Mouse (Mus musculus): ENCODE data around the gene Ttc17. TPM values are rescaled to one million over a fixed set of nuclear protein-coding genes. Genes with fewer than 3 reads are reported as not detected.
A peak's percentile ranks its signal among the peaks of the same experiment; 100 is the strongest.

Ttc17 gene
- polyA plus RNA-seq, 1 experiment from 2014 or later = 15.6 TPM

DNA sequence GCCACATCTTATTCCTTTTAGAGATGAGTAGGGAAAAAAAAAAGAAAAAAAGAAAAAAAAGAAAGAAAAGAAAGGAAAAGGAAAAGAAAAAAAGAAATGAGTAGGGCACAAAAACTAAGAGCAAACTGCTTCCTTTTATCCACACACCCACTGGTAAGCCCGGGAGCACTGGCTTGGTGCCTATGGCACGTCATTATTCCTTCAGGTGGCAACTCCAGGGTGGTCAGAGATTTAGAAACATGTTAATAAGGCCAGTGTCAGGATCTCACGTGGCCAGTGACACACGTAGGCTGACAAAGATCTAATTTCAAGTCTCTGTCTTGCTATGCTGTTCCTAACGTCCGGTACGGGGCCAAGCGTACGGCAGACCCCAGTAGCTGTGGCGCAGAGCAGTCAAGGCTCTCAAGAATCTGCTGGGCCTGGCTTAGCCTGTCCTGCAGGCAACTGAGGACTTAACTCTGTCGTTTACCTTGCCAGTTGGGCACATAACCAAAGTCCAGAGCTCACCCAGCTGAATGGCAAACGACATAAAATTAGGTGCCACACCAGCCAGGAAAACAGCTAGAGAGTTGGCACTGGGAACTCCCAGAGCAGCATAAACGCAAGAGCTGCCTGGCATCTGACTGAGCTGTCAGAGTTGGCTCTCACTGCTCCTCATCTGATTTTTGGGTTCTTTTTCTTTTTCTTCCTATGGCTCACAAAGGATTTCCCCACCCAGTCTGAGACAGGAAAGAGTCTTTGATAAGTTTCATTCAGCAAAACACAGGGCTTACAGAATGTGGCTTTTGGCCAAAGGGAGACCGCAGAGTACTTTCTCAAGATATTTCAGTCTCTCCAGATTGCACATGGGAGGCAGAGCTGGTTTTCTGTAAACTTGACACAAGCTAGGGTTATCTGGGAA, 72.4 kb downstream of the Ttc17 start:
- no peak overlapping the region for H3K4me2 ChIP-seq
- no peak for ATAC-seq (replicated peaks; ENCODE audit: low FRiP score)
- no peaks in the 10 kb centered on the region for H3K27me3 ChIP-seq
- no peaks in the 10 kb centered on the region for H3K9me3 ChIP-seq (replicated peaks)
- H3K36me3 ChIP-seq = peaks cover 58% of the 10 kb centered on the region
- WGBS = 86% methylated on average over 14 of the region's 14 CpGs
- no peak overlapping the region for H3K4me3 ChIP-seq (replicated peaks)
- no peak overlapping the region for H3K9ac ChIP-seq
- H3K27ac ChIP-seq = no peak overlapping the region
- H3K4me1 ChIP-seq = no peaks in the 10 kb centered on the region

DNA sequence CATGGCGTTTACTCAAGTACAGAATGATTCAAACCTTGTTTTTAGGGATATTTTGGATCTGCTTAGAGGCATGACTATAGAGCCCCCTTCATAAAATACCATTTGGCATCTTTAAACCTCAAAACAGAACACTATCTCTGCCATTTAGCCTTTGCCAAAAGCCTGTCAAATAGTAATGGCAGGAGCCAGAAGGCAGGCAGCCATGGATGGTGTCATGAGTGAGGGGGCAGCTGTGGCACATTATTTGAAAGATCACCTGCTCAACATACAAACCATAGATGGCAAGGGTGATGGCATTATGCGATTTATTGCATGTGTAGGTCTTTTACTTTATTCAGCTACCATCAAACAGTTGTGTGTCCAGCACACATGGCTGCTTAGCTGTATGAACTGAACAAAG, 73.4 kb downstream of the Ttc17 start:
- H3K4me2 ChIP-seq = no peak overlapping the region
- 93% methylated on average over 2 of the region's 2 CpGs for WGBS
- H3K27ac ChIP-seq = no peak overlapping the region
- H3K4me1 ChIP-seq = no peaks in the 10 kb centered on the region
- H3K9me3 ChIP-seq (replicated peaks) = no peaks in the 10 kb centered on the region
- H3K36me3 ChIP-seq = peaks cover 62% of the 10 kb centered on the region
- H3K27me3 ChIP-seq = no peaks in the 10 kb centered on the region
- no peak overlapping the region for H3K9ac ChIP-seq
- no peak overlapping the region for H3K4me3 ChIP-seq (replicated peaks)
- no peak for ATAC-seq (replicated peaks; ENCODE audit: low FRiP score)

DNA sequence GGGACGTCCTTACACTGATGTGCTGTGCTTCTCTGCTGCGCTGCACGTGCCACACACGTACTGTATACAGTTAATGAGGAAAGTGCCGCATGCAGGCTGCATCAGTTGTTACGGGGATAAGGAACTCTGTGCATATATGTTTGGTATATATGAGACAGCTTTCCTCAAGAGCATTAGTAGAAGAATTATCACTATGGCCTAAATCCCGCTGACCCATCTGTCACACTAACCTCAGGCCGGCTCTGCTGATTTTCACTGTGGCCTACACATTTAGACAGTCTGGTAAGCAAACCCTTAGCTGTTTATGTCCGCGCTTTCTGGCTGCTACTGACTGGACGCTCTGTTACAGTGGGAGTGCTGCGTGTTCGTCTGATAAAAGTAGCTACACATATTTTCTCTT, 77.2 kb downstream of the Ttc17 start:
- no peak overlapping the region for H3K9ac ChIP-seq
- no peak overlapping the region for H3K4me3 ChIP-seq (replicated peaks)
- 95% methylated on average over 13 of the region's 13 CpGs for WGBS
- no peak overlapping the region for H3K4me2 ChIP-seq
- no peaks in the 10 kb centered on the region for H3K9me3 ChIP-seq (replicated peaks)
- peaks cover 82% of the 10 kb centered on the region for H3K36me3 ChIP-seq
- no peaks in the 10 kb centered on the region for H3K4me1 ChIP-seq
- H3K27me3 ChIP-seq = no peaks in the 10 kb centered on the region
- no peak for ATAC-seq (replicated peaks; ENCODE audit: low FRiP score)
- no peak overlapping the region for H3K27ac ChIP-seq

DNA sequence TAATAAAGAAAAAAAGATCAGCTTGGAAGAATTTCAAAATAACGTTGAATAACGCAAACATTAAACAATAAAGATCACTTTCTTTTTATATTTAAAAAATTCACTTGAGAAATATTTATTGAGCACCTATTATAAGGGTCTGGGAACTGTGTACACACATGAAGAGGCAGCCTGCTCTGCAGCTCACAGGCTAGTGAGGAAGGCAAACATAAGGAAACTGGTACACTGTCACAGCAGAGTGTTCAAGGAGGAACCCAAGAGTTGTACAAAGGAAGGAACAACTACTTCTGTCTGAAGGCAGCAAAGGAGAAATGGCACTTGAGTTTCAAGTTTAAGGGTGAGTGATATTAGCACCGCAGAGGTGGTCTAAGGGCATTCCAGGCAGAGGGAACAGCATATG, 78.7 kb downstream of the Ttc17 start:
- Histone ChIP-seq H3K9ac (no peak overlapping the region), H3K4me1 (no peaks in the 10 kb centered on the region), H3K4me3 (replicated peaks) (no peak overlapping the region), H3K4me2 (no peak overlapping the region), H3K27me3 (no peaks in the 10 kb centered on the region), H3K27ac (no peak overlapping the region), H3K9me3 (replicated peaks) (no peaks in the 10 kb centered on the region), H3K36me3 (peaks cover 92% of the 10 kb centered on the region)
- ATAC-seq (replicated peaks; ENCODE audit: low FRiP score) = no peak
- 98% methylated on average over 3 of the region's 3 CpGs for WGBS

DNA sequence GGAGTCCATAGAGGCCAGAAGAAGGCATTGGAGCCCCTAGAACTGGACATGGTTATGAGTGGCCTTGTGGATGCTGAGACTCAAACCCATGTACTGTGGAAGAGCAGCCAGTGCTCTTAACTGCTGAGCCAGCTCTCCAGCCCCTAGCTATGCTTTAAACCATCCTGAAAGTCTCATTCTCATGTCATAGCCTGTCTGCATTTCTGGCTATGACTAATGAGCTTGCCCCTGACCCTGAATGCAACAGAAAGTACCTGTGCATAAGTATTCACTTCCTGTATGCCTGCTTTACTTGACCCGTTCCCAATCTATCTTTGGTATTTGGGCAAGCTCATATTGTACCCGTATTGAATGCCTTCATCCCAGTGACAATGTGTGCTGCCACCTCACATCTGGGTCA, 86.7 kb downstream of the Ttc17 start:
- no peak for ATAC-seq (replicated peaks; ENCODE audit: low FRiP score)
- Histone ChIP-seq H3K9me3 (replicated peaks) (no peaks in the 10 kb centered on the region), H3K27me3 (no peaks in the 10 kb centered on the region), H3K4me2 (no peak overlapping the region), H3K36me3 (peaks cover 81% of the 10 kb centered on the region), H3K27ac (no peak overlapping the region), H3K9ac (no peak overlapping the region), H3K4me3 (replicated peaks) (no peak overlapping the region), H3K4me1 (no peaks in the 10 kb centered on the region)
- WGBS = 94% methylated on average over 2 of the region's 2 CpGs

DNA sequence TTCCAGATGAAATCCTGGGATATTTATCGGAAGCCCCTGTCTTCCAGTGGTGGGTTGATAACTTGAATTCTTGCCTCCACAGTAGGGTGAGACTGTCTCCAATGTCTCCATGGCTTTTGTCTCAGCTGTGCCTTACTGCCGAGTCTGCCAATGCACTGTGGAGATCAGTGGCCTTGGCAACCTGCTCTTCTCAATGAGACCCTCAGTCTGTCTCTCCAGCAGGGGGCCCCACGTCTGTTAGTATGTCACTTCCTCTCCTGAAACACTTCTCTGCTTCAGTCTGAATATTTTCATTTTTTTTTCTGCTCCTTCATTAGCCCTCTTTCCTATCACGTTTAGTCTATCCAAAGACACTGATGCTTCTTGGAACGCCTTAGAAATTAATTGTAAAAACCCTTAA, 90.0 kb downstream of the Ttc17 start:
- Histone ChIP-seq H3K36me3 (peaks cover 69% of the 10 kb centered on the region), H3K9ac (no peak overlapping the region), H3K27me3 (no peaks in the 10 kb centered on the region), H3K9me3 (replicated peaks) (no peaks in the 10 kb centered on the region), H3K27ac (no peak overlapping the region), H3K4me2 (no peak overlapping the region), H3K4me1 (no peaks in the 10 kb centered on the region), H3K4me3 (replicated peaks) (no peak overlapping the region)
- no peak for ATAC-seq (replicated peaks; ENCODE audit: low FRiP score)
- WGBS = 73% methylated on average over 5 of the region's 5 CpGs

DNA sequence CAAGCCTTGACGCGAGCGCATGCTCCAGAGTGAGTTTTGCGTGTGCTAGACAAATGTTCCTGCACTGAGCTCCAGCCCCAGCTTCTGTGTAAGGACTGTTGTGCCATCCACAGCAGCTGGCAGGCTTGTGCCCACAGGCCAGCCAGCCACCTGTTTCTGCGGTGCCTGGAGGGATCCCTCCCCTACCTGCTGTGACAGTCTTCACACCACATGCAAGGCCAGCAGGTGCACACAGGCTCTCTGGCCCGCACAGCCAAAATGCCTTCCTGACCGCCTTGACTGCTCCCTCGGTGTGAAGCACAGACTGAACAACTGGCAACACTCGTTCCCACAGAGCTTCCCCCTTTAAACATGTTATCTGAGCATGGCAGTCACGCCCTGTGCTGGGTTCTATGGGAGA, 102.5 kb downstream of the Ttc17 start:
- no peak overlapping the region for H3K27ac ChIP-seq
- H3K4me2 ChIP-seq = no peak overlapping the region
- no peak overlapping the region for H3K4me3 ChIP-seq (replicated peaks)
- 0 out of 2 replicates have a peak, but pooled peaks cover 5% of the 10 kb centered on the region for H3K9me3 ChIP-seq (replicated peaks)
- H3K36me3 ChIP-seq = peaks cover 62% of the 10 kb centered on the region
- no peaks in the 10 kb centered on the region for H3K27me3 ChIP-seq
- ATAC-seq (replicated peaks; ENCODE audit: low FRiP score) = no peak
- no peak overlapping the region for H3K9ac ChIP-seq
- 96% methylated on average over 10 of the region's 10 CpGs for WGBS
- H3K4me1 ChIP-seq = no peaks in the 10 kb centered on the region

DNA sequence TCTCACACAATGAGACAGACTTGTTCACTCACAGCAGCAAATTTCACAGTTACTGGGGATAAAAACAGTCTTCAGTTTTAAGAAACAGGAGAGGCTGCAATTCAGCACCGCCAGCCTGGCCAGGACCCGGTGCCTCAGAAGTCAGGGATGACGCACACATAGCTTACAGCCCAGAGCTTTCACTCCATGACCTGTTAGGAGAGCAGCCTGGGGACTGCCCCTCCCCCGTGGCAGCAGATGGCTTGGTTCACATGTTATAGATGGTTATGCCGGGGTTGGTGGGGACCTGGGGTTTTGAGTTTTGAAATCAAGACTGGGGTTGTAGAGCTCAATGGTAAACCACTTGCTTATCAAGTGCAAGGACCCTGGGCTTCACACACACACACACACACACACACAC, 104.1 kb downstream of the Ttc17 start:
- no peak overlapping the region for H3K9ac ChIP-seq
- ATAC-seq (replicated peaks; ENCODE audit: low FRiP score) = no peak
- WGBS = 66% methylated on average over 5 of the region's 5 CpGs

DNA sequence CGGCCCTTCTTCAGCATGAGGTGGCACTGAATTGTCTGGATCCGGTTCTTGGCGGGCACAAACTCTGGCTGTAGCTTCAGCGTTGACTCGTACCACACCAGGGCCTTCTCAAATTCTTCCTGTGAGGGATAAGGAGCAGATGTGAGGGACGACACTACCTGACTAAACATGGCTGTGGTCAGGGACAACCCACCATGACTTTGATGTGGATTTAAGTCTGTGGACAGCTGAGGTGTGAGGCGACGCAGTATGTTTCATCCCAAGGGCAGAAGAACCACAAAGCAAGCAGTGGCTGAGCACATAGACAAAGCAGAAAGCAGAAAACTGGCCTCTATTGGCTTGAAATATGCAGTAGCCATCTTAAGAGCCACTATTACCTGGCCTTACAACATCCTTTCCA, 104.7 kb downstream of the Ttc17 start:
- Histone ChIP-seq H3K27me3 (no peaks in the 10 kb centered on the region), H3K9ac (no peak overlapping the region), H3K4me1 (no peaks in the 10 kb centered on the region), H3K27ac (no peak overlapping the region), H3K4me2 (no peak overlapping the region), H3K36me3 (peaks cover 62% of the 10 kb centered on the region), H3K9me3 (replicated peaks) (0 out of 2 replicates have a peak, but pooled peaks cover 5% of the 10 kb centered on the region), H3K4me3 (replicated peaks) (no peak overlapping the region)
- no peak for ATAC-seq (replicated peaks; ENCODE audit: low FRiP score)
- 84% methylated on average over 8 of the region's 8 CpGs for WGBS

More for the DNA sequence above, 104.1 kb downstream of the Ttc17 start:
- peaks cover 62% of the 10 kb centered on the region for H3K36me3 ChIP-seq
- H3K27ac ChIP-seq = no peak overlapping the region
- H3K4me2 ChIP-seq = no peak overlapping the region
- no peaks in the 10 kb centered on the region for H3K4me1 ChIP-seq
- H3K27me3 ChIP-seq = no peaks in the 10 kb centered on the region
- H3K4me3 ChIP-seq (replicated peaks) = no peak overlapping the region
- H3K9me3 ChIP-seq (replicated peaks) = 0 out of 2 replicates have a peak, but pooled peaks cover 5% of the 10 kb centered on the region

DNA sequence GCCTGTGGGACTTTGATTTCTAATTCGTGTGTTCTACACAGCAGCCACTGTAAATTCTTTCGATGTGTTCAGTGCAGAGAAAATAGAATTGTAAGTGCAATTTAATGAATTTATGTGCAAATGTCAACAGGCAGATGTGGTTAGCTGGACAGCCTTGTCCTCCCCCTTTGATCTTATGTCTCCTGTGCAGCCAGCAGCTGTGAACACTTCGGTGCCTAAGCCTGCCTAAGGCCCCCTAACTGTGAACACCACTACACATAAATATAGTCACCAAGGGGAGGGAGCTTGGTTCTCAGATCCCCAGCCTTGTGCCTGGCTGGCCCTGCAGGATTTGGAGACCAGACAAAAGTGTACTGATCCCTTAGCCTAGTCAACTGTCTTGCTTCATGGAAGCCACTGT, 109.0 kb downstream of the Ttc17 start:
- no peak for ATAC-seq (replicated peaks; ENCODE audit: low FRiP score)
- peaks cover 30% of the 10 kb centered on the region for H3K36me3 ChIP-seq

DNA sequence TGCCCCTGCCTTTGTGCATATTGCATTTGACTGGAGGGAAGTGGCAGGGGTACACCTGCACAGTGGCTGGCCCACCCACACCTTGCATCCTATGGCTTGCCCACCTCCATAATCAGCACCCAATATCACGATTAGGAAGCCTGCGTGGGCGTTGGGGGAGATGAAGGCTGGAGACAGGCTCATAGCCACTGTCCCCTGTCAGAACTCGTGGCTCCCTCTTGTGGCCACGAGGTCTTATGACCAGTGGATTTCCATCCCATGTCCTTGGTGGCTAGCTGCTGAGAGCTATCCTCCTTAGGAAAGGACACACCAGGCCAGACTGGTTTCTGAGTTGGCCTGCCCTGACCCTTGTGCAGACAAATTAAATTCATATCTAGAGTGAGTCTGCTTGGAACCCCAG, 116.0 kb downstream of the Ttc17 start:
- no peak overlapping the region for H3K27ac ChIP-seq
- peaks cover 17% of the 10 kb centered on the region for H3K27me3 ChIP-seq
- no peaks in the 10 kb centered on the region for H3K9me3 ChIP-seq (replicated peaks)
- peaks cover 8% of the 10 kb centered on the region for H3K4me1 ChIP-seq
- 2% methylated on average over 5 of the region's 5 CpGs for WGBS
- H3K4me3 ChIP-seq (replicated peaks) = no peak overlapping the region
- no peaks in the 10 kb centered on the region for H3K36me3 ChIP-seq
- H3K4me2 ChIP-seq = no peak overlapping the region
- no peak overlapping the region for H3K9ac ChIP-seq
- ATAC-seq (replicated peaks; ENCODE audit: low FRiP score) = peak; percentile 60; the same call in 1 of the 2 replicates

More for the DNA sequence above, 109.0 kb downstream of the Ttc17 start:
- H3K27ac ChIP-seq = no peak overlapping the region
- 30% methylated on average over 3 of the region's 3 CpGs for WGBS
- no peak overlapping the region for H3K4me3 ChIP-seq (replicated peaks)
- no peak overlapping the region for H3K9ac ChIP-seq
- H3K4me1 ChIP-seq = no peaks in the 10 kb centered on the region
- H3K4me2 ChIP-seq = no peak overlapping the region
- 0 out of 2 replicates have a peak, but pooled peaks cover 5% of the 10 kb centered on the region for H3K9me3 ChIP-seq (replicated peaks)
- H3K27me3 ChIP-seq = no peaks in the 10 kb centered on the region

DNA sequence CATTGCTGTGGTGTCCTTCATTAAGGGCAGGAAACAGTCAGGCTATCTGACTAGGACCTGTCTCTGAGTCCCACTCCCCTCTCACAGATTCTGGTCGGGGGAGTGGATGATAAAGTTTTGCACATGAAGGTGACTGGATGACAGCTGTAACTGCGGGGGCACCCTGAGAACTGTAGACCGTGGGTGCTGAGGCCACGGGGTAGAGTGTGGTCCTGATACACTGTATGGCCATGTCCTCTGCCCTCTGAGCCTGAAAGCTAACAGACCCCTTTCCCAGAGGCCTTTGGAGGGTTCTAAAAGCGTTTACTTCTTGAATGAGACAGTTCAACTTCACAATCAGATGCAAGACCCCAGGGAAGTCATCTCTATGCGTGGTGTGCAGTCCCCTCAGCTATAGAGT, 116.8 kb downstream of the Ttc17 start:
- 64% methylated on average over 6 of the region's 6 CpGs for WGBS
- H3K27ac ChIP-seq = no peak overlapping the region
- no peak overlapping the region for H3K4me2 ChIP-seq

More for the DNA sequence above, 116.8 kb downstream of the Ttc17 start:
- Histone ChIP-seq H3K9me3 (replicated peaks) (no peaks in the 10 kb centered on the region), H3K27me3 (peaks cover 17% of the 10 kb centered on the region), H3K36me3 (no peaks in the 10 kb centered on the region), H3K4me3 (replicated peaks) (no peak overlapping the region), H3K4me1 (peaks cover 8% of the 10 kb centered on the region), H3K9ac (no peak overlapping the region)
- ATAC-seq (replicated peaks; ENCODE audit: low FRiP score) = no peak

Data from kidney, embryonic 15.5 days (tissue).